Mouse (Mus musculus) megakaryocyte progenitor cell, adult 5-6 weeks (primary cell): ENCODE measurements around the gene Tmub2. TPM values are rescaled to one million over a fixed set of nuclear protein-coding genes. Genes with fewer than 3 reads are reported as not detected.

Experiments used
- ATAC-seq: replicated peaks from 2 replicates; pipeline ENCODE4 v1.8.0; 2016; ENCODE audit warnings: mild to moderate bottlenecking, moderate TSS enrichment, inconsistent platforms; ENCODE audit not compliant: poor library complexity
- total RNA-seq, 2 experiments: library from RNA; stranded (forward) in 1 of 2; stranded (reverse) in 1 of 2; fragments of 157-497, 149-512 nt in 1 of 2; fragments of 200-1000 nt in 1 of 2; gene quantifications; 2 replicates each; pipeline versions ENCODE4 v1.2.3 to v1.2.4; 2015 to 2017

Gene Tmub2
- total RNA-seq, 2 experiments from 2014 or later: 16.3 to 24.8 TPM

GRCm38 (mm10) chr11:102319941-102320685, 35.4 kb downstream of the Tmub2 start:
- ATAC-seq: peak; percentile 27

- no peak for ATAC-seq
These were observed 35.9 kb downstream of the Tmub2 start for GRCm38 (mm10) chr11:102320686-102321005.

- ATAC-seq: no peak
These were observed 37.2 kb downstream of the Tmub2 start for GRCm38 (mm10) chr11:102321931-102322330.

- ATAC-seq: no peak
These were observed 38.8 kb downstream of the Tmub2 start for GRCm38 (mm10) chr11:102323516-102323915.

- no peak for ATAC-seq
These were observed 42.5 kb downstream of the Tmub2 start for GRCm38 (mm10) chr11:102327250-102327649.

GRCm38 (mm10) chr11:102327839-102328238, 43.1 kb downstream of the Tmub2 start:
- ATAC-seq: no peak

GRCm38 (mm10) chr11:102329518-102329917, 44.8 kb downstream of the Tmub2 start:
- ATAC-seq: no peak

GRCm38 (mm10) chr11:102330039-102330438, 45.3 kb downstream of the Tmub2 start:
- no peak for ATAC-seq

- no peak for ATAC-seq
These were observed 47.1 kb downstream of the Tmub2 start for GRCm38 (mm10) chr11:102331806-102332205.

GRCm38 (mm10) chr11:102333061-102333460, 48.3 kb downstream of the Tmub2 start:
- no peak for ATAC-seq

- no peak for ATAC-seq
These were observed 49.3 kb downstream of the Tmub2 start for GRCm38 (mm10) chr11:102334010-102334409.

GRCm38 (mm10) chr11:102334973-102335700, 50.4 kb downstream of the Tmub2 start:
- no peak for ATAC-seq

GRCm38 (mm10) chr11:102336191-102336590, 51.5 kb downstream of the Tmub2 start:
- ATAC-seq: no peak

GRCm38 (mm10) chr11:102337921-102338320, 53.2 kb downstream of the Tmub2 start:
- no peak for ATAC-seq

- peak; percentile 66 for ATAC-seq
These were observed 53.8 kb downstream of the Tmub2 start for GRCm38 (mm10) chr11:102338561-102338960.

Other genes starting within 250 kb of the Tmub2 start
- 0.66 and 1.3 TPM in 2 replicates for gene Cd300lg, start 243.4 kb upstream of the Tmub2 start, total RNA-seq (2015)
- gene Cd300lg, start 243.4 kb upstream of the Tmub2 start, total RNA-seq (2017): 0.71 and 1.1 TPM in 2 replicates
- 0.22 and 0.24 TPM in 2 replicates for gene Mpp2, start 196.4 kb upstream of the Tmub2 start, total RNA-seq (2015)
- 0.08 and 0.71 TPM in 2 replicates for gene Mpp2, start 196.4 kb upstream of the Tmub2 start, total RNA-seq (2017)
- gene Ppy, start 183.6 kb upstream of the Tmub2 start, total RNA-seq (2015): not detected in 2 replicates
- gene Ppy, start 183.6 kb upstream of the Tmub2 start, total RNA-seq (2017): not detected in 2 replicates
- not detected in 2 replicates for gene Pyy, start 177.1 kb upstream of the Tmub2 start, total RNA-seq (2015)
- not detected in 2 replicates for gene Pyy, start 177.1 kb upstream of the Tmub2 start, total RNA-seq (2017)
- gene Nags, start 139.4 kb upstream of the Tmub2 start, total RNA-seq (2015): 0.29 and 0.39 TPM in 2 replicates
- 0.20 TPM in 1 of 2 replicates, not detected in the other for gene Nags, start 139.4 kb upstream of the Tmub2 start, total RNA-seq (2017)
- 8.1 and 11.5 TPM in 2 replicates for gene Tmem101, start 128.5 kb upstream of the Tmub2 start, total RNA-seq (2015)
- gene Tmem101, start 128.5 kb upstream of the Tmub2 start, total RNA-seq (2017): 14.9 and 17.5 TPM in 2 replicates
- 127 and 133 TPM in 2 replicates for gene Lsm12, start 99.6 kb upstream of the Tmub2 start, total RNA-seq (2015)
- 67.8 and 79.1 TPM in 2 replicates for gene Lsm12, start 99.6 kb upstream of the Tmub2 start, total RNA-seq (2017)
- gene G6pc3, start 95.3 kb upstream of the Tmub2 start, total RNA-seq (2015): 106 and 144 TPM in 2 replicates
- 61.8 and 65.0 TPM in 2 replicates for gene G6pc3, start 95.3 kb upstream of the Tmub2 start, total RNA-seq (2017)
- 18.6 and 20.6 TPM in 2 replicates for gene Hdac5, start 54.8 kb upstream of the Tmub2 start, total RNA-seq (2015)
- 18.7 and 22.1 TPM in 2 replicates for gene Hdac5, start 54.8 kb upstream of the Tmub2 start, total RNA-seq (2017)
- 20.7 and 21.1 TPM in 2 replicates for gene BC030867, start 36.0 kb upstream of the Tmub2 start, total RNA-seq (2015)
- gene BC030867, start 36.0 kb upstream of the Tmub2 start, total RNA-seq (2017): 5.9 and 6.7 TPM in 2 replicates
- gene Asb16, start 16.2 kb upstream of the Tmub2 start, total RNA-seq (2015): 1.5 and 2.0 TPM in 2 replicates
- gene Asb16, start 16.2 kb upstream of the Tmub2 start, total RNA-seq (2017): 0.54 and 0.58 TPM in 2 replicates
- gene Atxn7l3, start 11.7 kb downstream of the Tmub2 start, total RNA-seq (2015): 19.0 and 19.1 TPM in 2 replicates
- gene Atxn7l3, start 11.7 kb downstream of the Tmub2 start, total RNA-seq (2017): 19.5 and 25.6 TPM in 2 replicates
- gene Ubtf, start 34.8 kb downstream of the Tmub2 start, total RNA-seq (2015): 31.7 and 34.1 TPM in 2 replicates
- gene Ubtf, start 34.8 kb downstream of the Tmub2 start, total RNA-seq (2017): 131 and 155 TPM in 2 replicates
- gene Slc4a1, start 81.3 kb downstream of the Tmub2 start, total RNA-seq (2015): 1.1 and 2.0 TPM in 2 replicates
- gene Slc4a1, start 81.3 kb downstream of the Tmub2 start, total RNA-seq (2017): 0.61 and 0.62 TPM in 2 replicates
- not detected in 2 replicates for gene Rundc3a, start 108.5 kb downstream of the Tmub2 start, total RNA-seq (2015)
- gene Rundc3a, start 108.5 kb downstream of the Tmub2 start, total RNA-seq (2017): not detected in 2 replicates
- gene Slc25a39, start 123.0 kb downstream of the Tmub2 start, total RNA-seq (2015): 95.5 and 124 TPM in 2 replicates
- 48.7 and 52.7 TPM in 2 replicates for gene Slc25a39, start 123.0 kb downstream of the Tmub2 start, total RNA-seq (2017)
- 119 and 136 TPM in 2 replicates for gene Grn, start 145.4 kb downstream of the Tmub2 start, total RNA-seq (2015)
- gene Grn, start 145.4 kb downstream of the Tmub2 start, total RNA-seq (2017): 44.0 and 45.4 TPM in 2 replicates
- 0.05 and 0.07 TPM in 2 replicates for gene Fam171a2, start 162.8 kb downstream of the Tmub2 start, total RNA-seq (2015)
- gene Fam171a2, start 162.8 kb downstream of the Tmub2 start, total RNA-seq (2017): 0.04 and 0.24 TPM in 2 replicates
- 5.3 and 6.4 TPM in 2 replicates for gene Itga2b, start 185.2 kb downstream of the Tmub2 start, total RNA-seq (2015)
- gene Itga2b, start 185.2 kb downstream of the Tmub2 start, total RNA-seq (2017): 14.2 and 22.3 TPM in 2 replicates